24 mouse cellular contexts compared by ENCODE assay signal in genomic region chr15:16532587-16532986, GRCm38 (mm10).
"Had no signal": no experiment of that assay in that cellular context is flagged by ENCODE, and none has a peak within 500 bp of the region (broad histone marks: within the 10 kb centered on the region; RNA-seq: fewer than 3 reads in every experiment).

No protein-coding gene starts in this region.

- H3K27me3 ChIP-seq: heart, embryonic 13.5 days; hindbrain, embryonic 13.5 days; hindbrain, embryonic 15.5 days; kidney, embryonic 15.5 days; limb, embryonic 13.5 days; limb, embryonic 15.5 days; liver, embryonic 12.5 days had no signal

- H3K36me3 ChIP-seq: heart, embryonic 13.5 days; hindbrain, embryonic 13.5 days; hindbrain, embryonic 15.5 days; kidney, embryonic 15.5 days; limb, embryonic 13.5 days; limb, embryonic 15.5 days; liver, embryonic 12.5 days had no signal

- DNase-seq: forebrain, postnatal 0 days; gastrocnemius, postnatal 14 days; gastrocnemius, postnatal 36 days; heart, adult 18-20 months; heart, postnatal 10 days; kidney, adult 11 months; kidney, adult 2 months; kidney, adult 9 months; kidney, postnatal 14 days; kidney, postnatal 36 days; layer of hippocampus, adult 9-11 months; layer of hippocampus, postnatal 36 days; left cerebral cortex, postnatal 4 days had no signal

- H3K9me3 ChIP-seq: heart, embryonic 13.5 days; hindbrain, embryonic 13.5 days; hindbrain, embryonic 15.5 days; kidney, embryonic 15.5 days; limb, embryonic 13.5 days; limb, embryonic 15.5 days; liver, embryonic 12.5 days had no signal

- H3K4me3 ChIP-seq: heart, embryonic 13.5 days; hindbrain, embryonic 13.5 days; hindbrain, embryonic 15.5 days; kidney, embryonic 15.5 days; limb, embryonic 13.5 days; limb, embryonic 15.5 days; liver, embryonic 12.5 days had no signal

- H3K4me1 ChIP-seq: heart, embryonic 13.5 days; hindbrain, embryonic 13.5 days; hindbrain, embryonic 15.5 days; kidney, embryonic 15.5 days; limb, embryonic 13.5 days; limb, embryonic 15.5 days; liver, embryonic 12.5 days had no signal

- H3K9ac ChIP-seq: forebrain, postnatal 0 days; heart, embryonic 13.5 days; hindbrain, embryonic 13.5 days; hindbrain, embryonic 15.5 days; kidney, embryonic 15.5 days; limb, embryonic 13.5 days; limb, embryonic 15.5 days; liver, embryonic 12.5 days; liver, embryonic 14.5 days had no signal

- ATAC-seq: forebrain, postnatal 0 days; hindbrain, postnatal 0 days; intestine, embryonic 16.5 days; liver, embryonic 12.5 days had no signal

- H3K4me2 ChIP-seq: heart, embryonic 13.5 days; hindbrain, embryonic 13.5 days; hindbrain, embryonic 15.5 days; kidney, embryonic 15.5 days; limb, embryonic 13.5 days; limb, embryonic 15.5 days; liver, embryonic 12.5 days had no signal

- H3K27ac ChIP-seq: heart, embryonic 13.5 days; hindbrain, embryonic 13.5 days; hindbrain, embryonic 15.5 days; hindbrain, postnatal 0 days; kidney, embryonic 15.5 days; kidney, postnatal 0 days; limb, embryonic 13.5 days; limb, embryonic 15.5 days; liver, embryonic 12.5 days; liver, embryonic 14.5 days had no signal
